ENCODE assay signal across 8 mouse cellular contexts in genomic region chr5:147563511-147564139, GRCm38 (mm10).
DNase-seq lines count a peak whose midpoint lies in the region; ATAC-seq lines count a peak whose summit lies in the region.

No protein-coding gene starts in this region.

- DNase-seq in heart, postnatal 4 days, result no peak
- peak; percentile 30 for DNase-seq in kidney, postnatal 10 days
- no peak for DNase-seq in adrenal gland, postnatal 14 days
- DNase-seq in left cerebral cortex, postnatal 25 days (ENCODE audit: low spot score in 2 of 2), result no peak

- ATAC-seq in heart, embryonic 14.5 days (ENCODE audit: insufficient number of reproducible peaks, insufficient read depth, low FRiP score, low read depth), result no peak
- ATAC-seq in embryonic facial prominence, embryonic 13.5 days (ENCODE audit: insufficient number of reproducible peaks, insufficient read depth, low FRiP score, low TSS enrichment, low read depth), result peak; percentile 20; the same call in 1 of the 2 replicates
- ATAC-seq in neutrophil, adult 5-6 weeks (ENCODE audit: extremely low read depth, insufficient number of reproducible peaks, low FRiP score, poor library complexity, severe bottlenecking), result 0 out of 2 replicates have a peak, but pooled peaks have one; percentile 26
- no peak for ATAC-seq in monocyte, adult 5-6 weeks (replicated peaks; ENCODE audit: insufficient number of reproducible peaks, low FRiP score, low TSS enrichment, poor library complexity, severe bottlenecking)

- intact Hi-C loops in left cerebral cortex, postnatal 25 days (cut with DNase I), result no loop called here

- H3K36me3 ChIP-seq in heart, embryonic 14.5 days (ENCODE audit: control insufficient read depth, insufficient read depth, low read length), result 0 out of 2 replicates have a peak, but pooled peaks cover 3% of the 10 kb centered on the region
- no peaks in the 10 kb centered on the region for H3K36me3 ChIP-seq in embryonic facial prominence, embryonic 13.5 days

- WGBS in heart, embryonic 14.5 days, result 54% methylated on average over 18 of the region's 18 CpGs
- WGBS in embryonic facial prominence, embryonic 13.5 days, result 40% methylated on average over 18 of the region's 18 CpGs

- no peaks in the 10 kb centered on the region for H3K9me3 ChIP-seq in heart, embryonic 14.5 days (ENCODE audit: control insufficient read depth, low read length)
- no peaks in the 10 kb centered on the region for H3K9me3 ChIP-seq in embryonic facial prominence, embryonic 13.5 days

- no peak overlapping the region for H3K27ac ChIP-seq in heart, embryonic 14.5 days (replicated peaks in 1 of 2; ENCODE audit: control insufficient read depth in 1 of 2, insufficient read depth in 1 of 2, low read depth in 2 of 2, low read length in 2 of 2)
- H3K27ac ChIP-seq in embryonic facial prominence, embryonic 13.5 days, result no peak overlapping the region

- H3K4me2 ChIP-seq in heart, embryonic 14.5 days (ENCODE audit: low read length), result peak overlapping the region; percentile 21; the same call in 1 of the 2 replicates
- H3K4me2 ChIP-seq in embryonic facial prominence, embryonic 13.5 days, result peak overlapping the region; percentile 50

- H3K4me1 ChIP-seq in heart, embryonic 14.5 days (ENCODE audit: control insufficient read depth in 2 of 2, insufficient read depth in 2 of 2, low read length in 2 of 2), result no peaks in the 10 kb centered on the region; a peak in 1 of 4 replicates
- H3K4me1 ChIP-seq in embryonic facial prominence, embryonic 13.5 days, result peaks cover 5% of the 10 kb centered on the region; the same call in 1 of the 2 replicates

- H3K9ac ChIP-seq in heart, embryonic 14.5 days (ENCODE audit: low read length), result no peak overlapping the region
- no peak overlapping the region for H3K9ac ChIP-seq in embryonic facial prominence, embryonic 13.5 days

- no peak overlapping the region for H3K4me3 ChIP-seq in heart, embryonic 14.5 days (ENCODE audit: control insufficient read depth in 1 of 2, insufficient read depth in 1 of 2, low read depth in 1 of 2, low read length in 2 of 2)
- peak overlapping the region; percentile 13; the same call in 1 of the 2 replicates for H3K4me3 ChIP-seq in embryonic facial prominence, embryonic 13.5 days

- H3K27me3 ChIP-seq in heart, embryonic 14.5 days (ENCODE audit: control insufficient read depth, insufficient read depth, low read length), result no peaks in the 10 kb centered on the region
- no peaks in the 10 kb centered on the region for H3K27me3 ChIP-seq in embryonic facial prominence, embryonic 13.5 days

Comparison
In these comparisons a context has a peak if more than half of its experiments do, and no peak if none do; other contexts are left out.
1. ATAC-seq: peak in embryonic facial prominence, embryonic 13.5 days (single experiment) and neutrophil, adult 5-6 weeks (single experiment); none in heart, embryonic 14.5 days (single experiment) and monocyte, adult 5-6 weeks (single experiment).